Mouse (Mus musculus) cerebellum, adult 2 months (tissue): Measurements from ENCODE around the gene Rgs10. TPM values are rescaled to one million over a fixed set of nuclear protein-coding genes. Genes with fewer than 3 reads are reported as not detected.

Experiments
- DNase-seq, 2 experiments: peaks; one replicate each; pipeline ENCODE4 v3.0.0; 2021
- H3K27ac ChIP-seq: fragments of 200-500 bp; 2 replicates; pipeline ENCODE4 v1.5.1; 2012; ENCODE audit warnings: low read length, control low read depth, inconsistent platforms; ENCODE audit not compliant: insufficient read depth
- H3K27me3 ChIP-seq: fragments of 200-500 bp; 2 replicates; pipeline ENCODE4 v1.6.1; 2012; ENCODE audit warnings: inconsistent platforms, mild to moderate bottlenecking, low read length, moderate library complexity; ENCODE audit not compliant: control insufficient read depth, insufficient read depth
- H3K4me1 ChIP-seq: fragments of 200-500 bp; 2 replicates; pipeline ENCODE4 v1.6.1; 2011; ENCODE audit warnings: low read length; ENCODE audit not compliant: control insufficient read depth, insufficient read depth
- H3K4me3 ChIP-seq: fragments of 200-500 bp; replicated peaks from 2 replicates; pipeline ENCODE3; 2011; ENCODE audit warnings: mild to moderate bottlenecking, low read depth, low read length, control low read depth; ENCODE audit not compliant: insufficient read depth
- CTCF ChIP-seq: fragments of 200-500 bp; IDR thresholded peaks from 2 replicates; pipeline ENCODE4 v1.5.1; 2011; ENCODE audit warnings: low read depth, mild to moderate bottlenecking, control low read depth, low read length, moderate library complexity, borderline replicate concordance; ENCODE audit not compliant: insufficient read depth
- POLR2A ChIP-seq: fragments of 200-500 bp; IDR thresholded peaks from 2 replicates; pipeline ENCODE4 v1.6.1; 2011; ENCODE audit warnings: low read length, control low read depth, borderline replicate concordance; ENCODE audit not compliant: insufficient read depth
- WGBS: fragments of 180-500 bp; shearing (Covaris S2); methylation state at CpG from one replicate; pipeline ENCODE4 v1.1.7; 2018; 5-methylcytosine and 5-hydroxymethylcytosine counted together
- polyA plus RNA-seq: library from polyadenylated mRNA; depleted of rRNA; stranded (reverse); fragments of >200 nt; gene quantifications from 2 replicates; pipeline ENCODE4 v1.2.3, GENCODE M21; 2012

Gene Rgs10
- polyA plus RNA-seq, 1 experiment, result 73.0 TPM

- Histone ChIP-seq H3K4me1 (no peaks in the 10 kb centered on the region), H3K27me3 (no peaks in the 10 kb centered on the region), H3K27ac (no peak overlapping the region), H3K4me3 (no peak overlapping the region)
- 87% methylated on average over 11 of the region's 11 CpGs for WGBS
- no peak for TF ChIP-seq POLR2A
- no peak for TF ChIP-seq CTCF
- no peak for DNase-seq
These were observed 54.0 kb downstream of the Rgs10 start for GRCm38 (mm10) chr7:128364526-128364925.

- Histone ChIP-seq H3K27ac (no peak overlapping the region), H3K27me3 (no peaks in the 10 kb centered on the region), H3K4me3 (no peak overlapping the region), H3K4me1 (no peaks in the 10 kb centered on the region)
- 73% methylated on average over 10 of the region's 10 CpGs for WGBS
- DNase-seq, result no peak
- no peak for TF ChIP-seq POLR2A
- no peak for TF ChIP-seq CTCF
These were observed 54.8 kb downstream of the Rgs10 start for GRCm38 (mm10) chr7:128363806-128364205.

- Histone ChIP-seq H3K27ac (no peak overlapping the region), H3K4me1 (no peaks in the 10 kb centered on the region), H3K4me3 (no peak overlapping the region), H3K27me3 (no peaks in the 10 kb centered on the region)
- no peak for DNase-seq
- no peak for TF ChIP-seq POLR2A
- no peak for TF ChIP-seq CTCF
- 71% methylated on average over 4 of the region's 4 CpGs for WGBS
These were observed 55.6 kb downstream of the Rgs10 start for GRCm38 (mm10) chr7:128362916-128363315.

DNA sequence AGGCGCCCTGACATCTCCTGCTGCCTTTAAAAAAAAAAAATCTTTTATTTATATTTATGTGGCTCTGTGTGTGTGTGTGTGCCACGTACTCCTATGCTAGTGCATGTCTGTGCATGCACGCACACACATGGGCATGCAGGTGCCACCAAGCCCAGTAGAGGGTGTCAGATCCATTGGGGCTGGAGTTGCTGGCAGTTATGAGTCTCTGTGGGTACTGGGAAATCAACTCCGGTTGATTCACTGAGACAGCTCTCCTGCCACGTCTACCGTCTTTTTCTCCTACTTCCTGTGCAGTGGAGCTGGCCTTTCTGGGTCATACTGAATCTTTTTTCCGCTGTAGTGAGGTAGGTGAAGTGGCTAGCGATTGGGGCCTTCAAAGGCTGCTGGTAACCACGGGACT is 58.8 kb downstream of the Rgs10 start:
- TF ChIP-seq POLR2A (no peak), CTCF (no peak)
- 79% methylated on average over 9 of the region's 9 CpGs for WGBS
- Histone ChIP-seq H3K4me1 (no peaks in the 10 kb centered on the region; the same call in 1 of the 2 replicates), H3K27ac (no peak overlapping the region), H3K4me3 (no peak overlapping the region), H3K27me3 (no peaks in the 10 kb centered on the region)
- DNase-seq, result no peak

- H3K27me3 ChIP-seq, result no peaks in the 10 kb centered on the region
- no peaks in the 10 kb centered on the region; the same call in 1 of the 2 replicates for H3K4me1 ChIP-seq
- H3K4me3 ChIP-seq, result no peak overlapping the region
- 66% methylated on average over 7 of the region's 7 CpGs for WGBS
- H3K27ac ChIP-seq, result no peak overlapping the region
- TF ChIP-seq POLR2A (no peak), CTCF (no peak)
- no peak for DNase-seq
These were observed 59.4 kb downstream of the Rgs10 start for GRCm38 (mm10) chr7:128359164-128359563.

DNA sequence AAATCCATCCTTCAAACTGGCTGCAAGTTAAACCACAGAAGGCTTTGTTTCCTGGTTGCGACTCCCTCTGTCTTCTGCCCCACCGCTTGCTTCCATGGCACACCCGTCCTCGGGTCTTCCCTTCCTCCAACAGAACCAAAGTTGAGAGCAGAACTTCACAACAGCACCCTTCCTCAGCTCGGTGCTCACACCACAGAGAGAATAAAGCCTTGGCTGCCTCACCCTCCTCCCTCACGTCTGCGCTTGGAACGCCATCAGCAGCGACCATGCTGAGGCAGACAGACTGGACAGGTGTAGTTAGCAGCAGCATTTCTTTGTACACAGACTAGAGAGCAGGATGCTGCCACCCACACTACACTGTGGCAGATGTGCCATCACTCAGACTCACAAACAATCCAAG is 59.8 kb downstream of the Rgs10 start:
- H3K27ac ChIP-seq, result no peak overlapping the region
- H3K4me1 ChIP-seq, result no peaks in the 10 kb centered on the region; the same call in 1 of the 2 replicates
- DNase-seq, result no peak
- no peak overlapping the region for H3K4me3 ChIP-seq
- H3K27me3 ChIP-seq, result no peaks in the 10 kb centered on the region
- WGBS, result 70% methylated on average over 9 of the region's 9 CpGs
- TF ChIP-seq CTCF (no peak), POLR2A (no peak)

- Histone ChIP-seq H3K4me3 (no peak overlapping the region), H3K27me3 (no peaks in the 10 kb centered on the region)
- peak in 1 of 2 experiments; percentile 24 for DNase-seq
These were observed 61.4 kb downstream of the Rgs10 start for GRCm38 (mm10) chr7:128356868-128357755.

DNA sequence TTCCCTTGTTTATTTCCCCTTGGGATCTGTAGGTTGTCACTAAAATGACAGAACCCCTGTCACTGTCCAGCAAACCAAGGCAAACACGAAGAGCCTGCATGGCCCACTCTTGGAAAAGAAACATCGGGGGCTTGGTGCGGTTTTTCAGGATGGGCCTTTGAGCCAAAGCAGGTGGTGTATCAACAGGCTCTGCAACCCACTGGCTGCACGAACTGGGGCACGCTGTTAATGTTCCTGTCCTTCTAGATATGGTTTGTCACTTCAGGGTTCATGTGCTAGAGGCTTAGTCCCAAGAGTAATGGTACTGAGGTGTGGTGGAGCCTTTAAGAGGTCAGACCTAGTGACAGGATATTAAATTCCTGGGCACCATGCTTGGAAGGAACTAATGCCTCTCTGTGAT is 63.1 kb downstream of the Rgs10 start:
- Histone ChIP-seq H3K27ac (no peak overlapping the region), H3K27me3 (no peaks in the 10 kb centered on the region), H3K4me3 (no peak overlapping the region), H3K4me1 (no peaks in the 10 kb centered on the region; the same call in 1 of the 2 replicates)
- 82% methylated on average over 5 of the region's 5 CpGs for WGBS
- TF ChIP-seq CTCF (no peak), POLR2A (no peak)
- DNase-seq, result no peak

More at GRCm38 (mm10) chr7:128356868-128357755, 61.4 kb downstream of the Rgs10 start:
- TF ChIP-seq CTCF, result peak; percentile 68; the same call in 1 of the 2 replicates
- no peak for TF ChIP-seq POLR2A
- 70% methylated on average over 9 of the region's 9 CpGs for WGBS
- no peaks in the 10 kb centered on the region; the same call in 1 of the 2 replicates for H3K4me1 ChIP-seq
- no peak overlapping the region for H3K27ac ChIP-seq
